Mouse (Mus musculus): ENCODE measurements around the gene Ano1. TPM values are rescaled to one million over a fixed set of nuclear protein-coding genes. Genes with fewer than 3 reads are reported as not detected.

The Ano1 gene
- polyA plus RNA-seq, 1 experiment from 2014 or later: 5.6 TPM

DNA sequence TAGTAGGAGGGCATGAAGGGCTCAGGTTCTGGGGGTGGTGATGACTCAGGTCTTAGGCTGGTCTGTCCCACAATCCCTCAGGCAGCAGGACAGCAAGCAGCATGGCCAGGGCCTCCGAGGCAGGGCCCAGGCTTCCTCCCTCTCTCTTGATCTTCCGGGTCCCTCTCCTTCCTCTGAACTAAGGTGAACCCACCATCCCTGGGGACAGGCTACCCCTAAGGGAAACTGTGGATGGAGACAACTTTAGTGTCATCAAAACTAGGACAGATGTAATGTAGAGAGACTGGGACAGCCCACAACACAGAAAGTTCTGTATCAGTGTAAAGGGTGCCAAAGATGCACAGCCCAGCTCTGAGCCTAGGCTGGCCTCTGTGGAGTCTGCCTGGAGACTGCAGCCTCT is 12.2 kb upstream of the Ano1 start:
- no peak overlapping the region for H3K9ac ChIP-seq
- H3K9me3 ChIP-seq: 0 out of 2 replicates have a peak, but pooled peaks cover 3% of the 10 kb centered on the region
- no peaks in the 10 kb centered on the region for H3K36me3 ChIP-seq
- H3K4me1 ChIP-seq: peaks cover 6% of the 10 kb centered on the region; the same call in 1 of the 2 replicates
- WGBS: 84% methylated on average over 2 of the region's 2 CpGs
- no peak overlapping the region for H3K27ac ChIP-seq
- no peak overlapping the region for H3K4me3 ChIP-seq
- H3K4me2 ChIP-seq (replicated peaks): no peak overlapping the region
- no peaks in the 10 kb centered on the region for H3K27me3 ChIP-seq
- ATAC-seq (ENCODE audit: low FRiP score, low read depth): no peak

DNA sequence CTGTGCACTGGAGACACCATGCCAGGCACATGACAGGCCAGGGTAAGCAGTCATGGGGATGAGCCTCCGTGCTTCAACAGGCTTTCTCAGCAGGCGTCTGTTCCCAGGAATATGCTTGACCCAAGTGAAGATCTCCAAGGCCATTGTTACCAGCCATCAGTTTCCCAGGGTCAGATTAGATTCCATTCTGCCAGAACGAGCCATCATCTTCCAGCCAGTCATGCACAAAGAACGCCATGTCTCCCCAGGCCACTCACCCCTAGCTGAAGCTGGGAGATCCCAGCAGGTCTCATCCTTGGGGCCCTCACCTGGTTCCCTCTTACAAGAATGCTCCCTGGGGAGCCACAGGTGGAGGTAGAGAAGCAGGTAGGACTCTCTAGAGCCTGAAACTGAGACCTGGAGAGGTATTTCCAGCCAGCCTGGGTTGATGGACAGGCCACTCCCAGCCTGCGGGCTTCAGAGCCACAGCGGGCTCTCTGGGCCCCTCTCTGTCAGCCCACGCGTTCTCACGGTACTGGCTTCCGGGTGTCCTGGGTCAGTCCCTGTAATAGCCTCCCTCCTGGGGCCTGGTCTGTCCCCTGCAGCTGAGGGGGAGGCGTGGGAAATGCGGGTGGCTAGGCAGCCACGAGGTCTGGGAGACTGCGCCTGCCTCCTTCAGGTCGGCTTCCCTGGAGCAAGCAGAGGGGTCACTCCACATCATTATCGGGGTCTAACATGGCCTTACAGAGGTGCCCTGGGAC is 10.9 kb upstream of the Ano1 start:
- Histone ChIP-seq H3K4me2 (replicated peaks) (no peak overlapping the region), H3K4me1 (peaks cover 6% of the 10 kb centered on the region; the same call in 1 of the 2 replicates), H3K9ac (no peak overlapping the region), H3K27ac (no peak overlapping the region), H3K27me3 (no peaks in the 10 kb centered on the region), H3K9me3 (0 out of 2 replicates have a peak, but pooled peaks cover 3% of the 10 kb centered on the region), H3K4me3 (no peak overlapping the region), H3K36me3 (no peaks in the 10 kb centered on the region)
- WGBS: 64% methylated on average over 16 of the region's 16 CpGs
- no peak for ATAC-seq (ENCODE audit: low FRiP score, low read depth)

DNA sequence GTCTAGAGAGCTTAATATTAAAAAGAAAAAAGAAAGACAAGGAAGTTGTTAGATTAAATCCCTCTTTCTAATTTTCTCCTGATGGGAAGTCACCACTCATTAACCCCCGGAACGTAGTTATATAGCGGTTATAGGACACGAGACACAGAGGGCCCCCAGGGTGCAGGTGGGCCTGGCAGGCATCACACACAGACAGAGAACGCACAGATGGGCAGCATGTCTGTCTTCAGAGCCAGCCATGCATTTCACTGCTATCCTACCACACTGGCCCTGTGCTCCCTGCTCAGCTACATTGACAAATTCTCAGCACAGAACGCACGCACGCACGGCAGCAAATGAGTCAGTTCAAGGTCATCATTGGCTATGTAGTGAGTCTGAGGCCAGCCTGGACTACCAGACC is 8.5 kb upstream of the Ano1 start:
- ATAC-seq (ENCODE audit: low FRiP score, low read depth): no peak
- Histone ChIP-seq H3K36me3 (no peaks in the 10 kb centered on the region), H3K4me2 (replicated peaks) (no peak overlapping the region), H3K9ac (no peak overlapping the region), H3K9me3 (no peaks in the 10 kb centered on the region), H3K27ac (no peak overlapping the region), H3K4me3 (no peak overlapping the region), H3K27me3 (no peaks in the 10 kb centered on the region), H3K4me1 (peaks cover 6% of the 10 kb centered on the region; the same call in 1 of the 2 replicates)
- 59% methylated on average over 9 of the region's 9 CpGs for WGBS

DNA sequence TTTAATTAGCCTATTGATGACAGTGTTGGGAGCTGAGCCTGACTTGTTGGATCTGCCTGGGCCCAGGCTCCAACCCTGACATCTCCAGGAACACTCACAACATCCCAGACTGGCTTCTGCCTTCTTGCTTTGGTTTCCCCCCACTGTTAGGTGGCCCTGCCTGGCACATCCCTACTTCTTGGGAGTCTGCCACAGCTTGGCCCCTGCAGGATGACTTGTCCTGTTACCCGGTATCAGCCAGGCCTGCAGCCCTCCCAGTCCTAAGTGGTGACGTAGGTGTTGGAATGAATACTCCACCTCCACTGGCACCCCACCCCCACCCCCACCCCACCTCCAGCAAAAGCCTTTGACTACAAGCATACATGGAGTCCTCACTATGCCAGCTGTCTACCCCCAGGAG is 7.7 kb upstream of the Ano1 start:
- no peak for ATAC-seq (ENCODE audit: low FRiP score, low read depth)
- Histone ChIP-seq H3K4me2 (replicated peaks) (no peak overlapping the region), H3K4me1 (peaks cover 6% of the 10 kb centered on the region; the same call in 1 of the 2 replicates), H3K4me3 (no peak overlapping the region), H3K27me3 (no peaks in the 10 kb centered on the region), H3K9me3 (no peaks in the 10 kb centered on the region), H3K27ac (no peak overlapping the region), H3K9ac (no peak overlapping the region), H3K36me3 (no peaks in the 10 kb centered on the region)
- WGBS: 47% methylated on average over 2 of the region's 2 CpGs

DNA sequence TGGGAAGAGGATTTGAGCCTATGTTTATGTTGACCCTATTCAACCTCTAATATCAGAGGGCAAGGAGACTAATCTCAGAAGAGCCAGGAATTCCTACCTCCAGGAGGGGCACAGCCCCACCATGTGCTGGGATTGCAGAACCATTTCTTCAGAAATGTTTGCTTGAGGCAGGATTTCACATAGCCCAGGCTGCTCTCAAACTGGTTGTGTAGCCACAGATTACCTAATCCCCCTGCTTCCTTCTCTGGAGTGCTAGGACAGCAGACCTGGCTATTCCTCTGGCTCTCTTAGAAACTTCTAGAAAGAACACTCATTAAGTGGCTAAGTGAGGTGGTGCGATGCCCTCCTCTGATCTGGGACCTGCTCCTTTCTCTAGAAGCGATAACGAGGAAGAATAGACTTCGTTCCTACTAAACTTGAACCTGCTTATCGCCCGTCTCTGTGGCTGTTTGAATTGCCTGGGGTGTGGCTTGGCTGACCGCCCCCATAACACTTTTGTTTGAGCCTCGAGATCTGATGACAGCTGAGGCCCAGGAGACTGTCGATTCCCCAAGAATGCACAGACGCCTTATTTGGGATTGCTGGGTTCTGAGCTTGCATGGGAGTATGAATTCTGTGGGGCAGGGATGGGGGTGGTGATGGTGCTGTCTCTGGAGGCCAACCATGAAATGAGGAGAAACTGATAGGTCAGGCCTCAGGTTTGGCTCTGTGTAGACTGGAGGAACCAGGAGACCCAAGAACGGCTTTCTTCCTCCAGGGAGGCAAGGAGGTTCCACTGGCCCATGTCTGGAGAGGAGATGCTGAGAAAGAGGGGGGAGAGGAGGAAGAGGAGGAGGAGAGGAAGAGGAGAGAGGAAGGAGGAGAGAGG is 4.0 kb upstream of the Ano1 start:
- H3K9me3 ChIP-seq: no peaks in the 10 kb centered on the region
- 76% methylated on average over 11 of the region's 11 CpGs for WGBS
- H3K36me3 ChIP-seq: no peaks in the 10 kb centered on the region
- no peak overlapping the region for H3K4me2 ChIP-seq (replicated peaks)
- H3K27me3 ChIP-seq: no peaks in the 10 kb centered on the region
- peaks cover 15% of the 10 kb centered on the region; the same call in 1 of the 2 replicates for H3K4me1 ChIP-seq
- no peak overlapping the region for H3K4me3 ChIP-seq
- H3K27ac ChIP-seq: no peak overlapping the region
- ATAC-seq (ENCODE audit: low FRiP score, low read depth): no peak
- H3K9ac ChIP-seq: no peak overlapping the region

DNA sequence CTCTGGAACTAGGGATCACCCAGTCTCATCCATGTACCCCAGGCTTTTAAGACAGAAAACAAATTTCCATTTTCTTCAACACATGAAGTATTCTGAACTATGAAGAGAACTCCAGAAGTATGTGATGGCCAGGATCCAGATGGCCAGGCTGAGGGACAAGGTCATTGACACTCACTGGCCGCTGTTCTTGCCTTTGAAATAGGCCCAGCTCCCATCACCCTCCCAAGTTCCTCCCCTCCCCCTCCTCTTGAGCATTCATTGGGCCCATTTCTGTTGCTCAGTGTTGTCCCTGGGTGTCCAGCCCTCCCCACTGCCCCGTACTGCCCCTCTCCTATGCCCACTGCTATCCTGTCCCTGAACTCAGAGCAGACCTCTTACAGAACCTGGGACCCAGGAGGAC is 2.9 kb upstream of the Ano1 start:
- H3K27me3 ChIP-seq: no peaks in the 10 kb centered on the region
- H3K9me3 ChIP-seq: no peaks in the 10 kb centered on the region
- H3K9ac ChIP-seq: no peak overlapping the region
- no peak overlapping the region for H3K4me3 ChIP-seq
- no peak for ATAC-seq (ENCODE audit: low FRiP score, low read depth)
- no peak overlapping the region for H3K27ac ChIP-seq
- H3K4me1 ChIP-seq: peaks cover 12% of the 10 kb centered on the region; the same call in 1 of the 2 replicates
- no peak overlapping the region for H3K4me2 ChIP-seq (replicated peaks)
- WGBS: 96% methylated on average over 2 of the region's 2 CpGs
- no peaks in the 10 kb centered on the region for H3K36me3 ChIP-seq

DNA sequence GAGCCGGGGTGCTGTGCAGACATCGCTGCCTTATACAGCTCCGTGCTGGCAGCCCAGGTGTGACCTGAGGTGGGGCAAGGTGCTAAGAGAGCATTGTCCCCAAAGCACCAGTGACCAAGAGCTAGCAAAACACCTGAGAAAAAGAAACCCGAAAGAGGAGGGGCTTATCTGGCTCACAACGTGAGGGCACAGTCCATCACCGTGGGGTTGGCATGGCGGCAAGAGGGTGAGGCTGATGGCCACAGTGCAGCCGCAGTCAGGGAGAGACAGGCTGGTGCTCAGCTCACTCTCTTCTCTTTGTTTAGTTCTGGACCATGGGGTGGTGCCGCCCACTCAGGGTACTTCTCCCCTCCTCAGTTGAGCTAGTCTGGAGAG is 1.9 kb upstream of the Ano1 start:
- Histone ChIP-seq H3K9ac (no peak overlapping the region), H3K36me3 (no peaks in the 10 kb centered on the region), H3K27me3 (no peaks in the 10 kb centered on the region), H3K9me3 (no peaks in the 10 kb centered on the region), H3K4me2 (replicated peaks) (no peak overlapping the region), H3K4me1 (0 out of 2 replicates have a peak, but pooled peaks cover 9% of the 10 kb centered on the region), H3K4me3 (no peak overlapping the region), H3K27ac (no peak overlapping the region)
- no peak for ATAC-seq (ENCODE audit: low FRiP score, low read depth)
- 86% methylated on average over 9 of the region's 9 CpGs for WGBS

DNA sequence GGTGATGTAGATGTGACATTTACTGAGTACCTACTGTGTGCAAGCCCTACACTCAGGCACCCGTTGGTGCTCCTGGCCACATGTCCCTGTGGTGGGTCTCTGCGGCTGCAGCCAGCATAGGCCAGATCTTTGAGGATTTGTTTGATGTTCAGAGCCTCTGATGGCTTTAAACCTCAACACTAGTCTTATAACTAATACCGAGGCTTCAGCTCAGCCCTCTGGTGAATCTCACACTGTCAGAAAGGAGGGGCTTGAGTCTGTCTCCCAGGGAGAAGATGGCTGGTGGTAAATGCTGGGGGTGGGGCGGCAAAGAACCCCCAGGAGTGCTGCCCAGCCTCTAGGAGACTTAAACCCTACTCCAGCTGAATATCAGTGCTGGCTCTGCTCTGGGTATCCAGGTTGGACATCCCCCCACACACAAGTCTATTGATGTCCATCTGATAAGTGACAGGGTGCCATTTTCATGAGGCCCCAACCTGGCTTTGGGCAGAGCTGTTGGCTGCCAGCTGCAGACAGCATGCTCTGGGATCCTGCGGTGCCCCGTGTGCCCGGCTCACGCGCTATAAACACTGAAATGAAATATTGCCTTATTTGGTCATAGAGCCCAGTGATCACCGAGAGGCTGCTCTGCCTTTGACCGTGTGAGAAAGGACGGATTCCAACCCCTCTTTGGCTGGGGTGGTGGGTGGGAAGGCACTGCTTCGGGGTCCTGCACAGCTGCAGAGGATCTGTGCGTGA is 1.3 kb upstream of the Ano1 start:
- ATAC-seq (ENCODE audit: low FRiP score, low read depth): no peak
- Histone ChIP-seq H3K27me3 (no peaks in the 10 kb centered on the region), H3K9me3 (no peaks in the 10 kb centered on the region), H3K27ac (no peak overlapping the region), H3K4me1 (0 out of 2 replicates have a peak, but pooled peaks cover 9% of the 10 kb centered on the region), H3K9ac (no peak overlapping the region), H3K4me2 (replicated peaks) (no peak overlapping the region), H3K36me3 (no peaks in the 10 kb centered on the region), H3K4me3 (no peak overlapping the region)
- 60% methylated on average over 14 of the region's 14 CpGs for WGBS

DNA sequence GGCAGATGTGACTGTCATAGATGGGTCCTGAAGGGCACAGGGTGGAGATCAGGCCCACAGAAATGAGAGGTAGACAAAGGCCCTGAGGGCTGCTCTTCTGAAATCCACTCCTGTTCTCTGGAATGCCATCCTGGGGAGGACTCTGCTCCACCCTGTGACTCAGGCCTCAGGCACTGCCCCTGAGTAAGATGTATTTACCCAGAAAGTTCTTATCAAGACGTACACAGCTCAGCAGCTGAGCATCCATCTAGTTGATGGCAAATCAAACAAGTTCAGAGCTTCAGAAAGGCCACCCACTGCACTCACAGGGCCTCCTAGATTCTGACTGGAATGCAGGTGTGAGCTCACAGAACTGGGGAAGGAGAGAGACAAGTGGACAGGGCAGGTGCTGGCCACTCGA is 4.0 kb downstream of the Ano1 start:
- WGBS: 46% methylated on average over 2 of the region's 2 CpGs
- ATAC-seq (ENCODE audit: low FRiP score, low read depth): no peak
- no peak overlapping the region for H3K27ac ChIP-seq

DNA sequence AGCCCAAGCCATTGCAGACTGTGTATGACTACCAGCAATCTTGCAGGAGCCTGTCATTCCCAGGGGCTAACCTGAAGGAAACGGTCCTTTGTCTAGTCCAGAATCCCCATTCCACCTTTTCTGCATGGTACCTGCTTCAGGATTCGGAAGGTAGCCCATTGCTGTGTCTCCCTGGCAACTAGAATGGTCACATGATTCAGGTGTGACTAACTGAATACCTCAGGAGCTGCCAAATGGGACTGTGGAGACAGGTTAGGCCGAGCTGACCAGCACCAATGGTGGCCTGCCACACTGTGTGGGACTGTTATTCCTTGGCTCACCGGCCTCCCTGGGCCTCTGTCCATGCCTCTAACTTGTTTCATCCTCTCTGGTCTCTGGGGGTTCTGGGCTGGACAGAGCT is 5.3 kb downstream of the Ano1 start:
- WGBS: 79% methylated on average over 4 of the region's 4 CpGs
- no peak overlapping the region for H3K9ac ChIP-seq
- H3K36me3 ChIP-seq: no peaks in the 10 kb centered on the region
- no peak for ATAC-seq (ENCODE audit: low FRiP score, low read depth)
- no peaks in the 10 kb centered on the region for H3K27me3 ChIP-seq
- H3K4me1 ChIP-seq: no peaks in the 10 kb centered on the region
- no peak overlapping the region for H3K27ac ChIP-seq
- no peak overlapping the region for H3K4me3 ChIP-seq
- no peak overlapping the region for H3K4me2 ChIP-seq (replicated peaks)
- no peaks in the 10 kb centered on the region for H3K9me3 ChIP-seq

More for the DNA sequence above, 4.0 kb downstream of the Ano1 start:
- Histone ChIP-seq H3K9ac (no peak overlapping the region), H3K4me2 (replicated peaks) (no peak overlapping the region), H3K36me3 (no peaks in the 10 kb centered on the region), H3K4me1 (0 out of 2 replicates have a peak, but pooled peaks cover under 1% of the 10 kb centered on the region), H3K4me3 (no peak overlapping the region), H3K27me3 (no peaks in the 10 kb centered on the region), H3K9me3 (no peaks in the 10 kb centered on the region)

DNA sequence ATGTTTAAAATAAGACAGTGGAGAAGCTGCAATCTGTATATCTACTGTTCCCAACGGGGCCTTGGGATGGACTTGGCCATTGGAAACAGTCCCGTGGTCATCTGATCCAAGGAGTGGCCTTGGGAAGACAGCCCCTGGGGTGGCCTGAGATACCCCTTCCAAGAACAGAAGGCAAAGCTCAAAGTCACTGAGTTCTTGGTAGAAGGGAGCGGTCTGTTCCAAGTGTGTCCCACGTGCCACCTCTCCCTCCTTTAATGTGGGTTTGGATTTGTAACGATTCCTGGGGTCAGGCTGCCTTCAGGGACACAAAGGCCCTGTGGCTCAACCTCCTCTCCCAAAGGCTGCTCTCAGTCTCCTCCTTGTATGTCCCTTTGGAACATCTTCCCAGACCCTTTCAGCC is 7.9 kb downstream of the Ano1 start:
- no peaks in the 10 kb centered on the region for H3K4me1 ChIP-seq
- H3K36me3 ChIP-seq: no peaks in the 10 kb centered on the region
- no peaks in the 10 kb centered on the region for H3K9me3 ChIP-seq
- no peak overlapping the region for H3K4me2 ChIP-seq (replicated peaks)
- no peak for ATAC-seq (ENCODE audit: low FRiP score, low read depth)
- 78% methylated on average over 5 of the region's 5 CpGs for WGBS
- H3K27me3 ChIP-seq: peaks cover 8% of the 10 kb centered on the region; the same call in 1 of the 2 replicates
- no peak overlapping the region for H3K4me3 ChIP-seq
- no peak overlapping the region for H3K9ac ChIP-seq
- H3K27ac ChIP-seq: no peak overlapping the region

DNA sequence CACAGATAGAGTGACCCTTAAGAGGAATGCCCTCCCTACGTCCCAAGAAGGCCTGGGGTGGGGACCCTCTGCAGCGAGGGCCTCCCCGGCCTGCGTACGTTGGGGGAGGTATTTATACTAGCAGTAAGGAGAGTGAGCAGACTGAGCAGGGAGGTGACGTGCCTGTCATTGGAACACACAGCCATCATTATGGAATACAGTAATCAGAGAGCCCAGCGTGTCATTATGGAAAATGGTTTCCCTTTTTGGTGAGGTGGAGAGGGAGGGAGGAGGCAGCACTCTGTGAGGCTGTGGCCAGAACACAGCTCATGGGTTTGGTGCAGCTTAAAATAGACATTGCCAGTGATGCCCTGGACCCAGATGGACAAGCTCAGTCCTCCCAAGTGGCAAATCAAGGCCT is 11.1 kb downstream of the Ano1 start:
- no peaks in the 10 kb centered on the region for H3K9me3 ChIP-seq
- H3K4me3 ChIP-seq: no peak overlapping the region
- 67% methylated on average over 7 of the region's 7 CpGs for WGBS
- H3K9ac ChIP-seq: no peak overlapping the region
- no peak overlapping the region for H3K27ac ChIP-seq
- H3K27me3 ChIP-seq: peaks cover 39% of the 10 kb centered on the region
- H3K4me1 ChIP-seq: peaks cover 11% of the 10 kb centered on the region
- no peak overlapping the region for H3K4me2 ChIP-seq (replicated peaks)
- H3K36me3 ChIP-seq: no peaks in the 10 kb centered on the region
- no peak for ATAC-seq (ENCODE audit: low FRiP score, low read depth)

Data from limb, embryonic 13.5 days (tissue).